Mouse (Mus musculus) intestine, postnatal 0 days (tissue): ENCODE data around the gene Klhl41. TPM values are rescaled to one million over a fixed set of nuclear protein-coding genes. Genes with fewer than 3 reads are reported as not detected.

ENCODE experiments used
- ATAC-seq: fragments of 200-750 bp; cut with Nextera tagmentation; 2 replicates; pipeline ENCODE4 v1.8.0; 2017; ENCODE audit warnings: mild to moderate bottlenecking, moderate TSS enrichment, moderate library complexity
- H3K27ac ChIP-seq: fragments of 300-500 bp; sonication (generic); 2 replicates; pipeline ENCODE4 v1.5.1; 2014; ENCODE audit warnings: mild to moderate bottlenecking, low read depth, low read length, moderate library complexity
- H3K27me3 ChIP-seq: fragments of 300-500 bp; sonication (generic); replicated peaks from 2 replicates; pipeline ENCODE4 v1.6.1; 2014; ENCODE audit warnings: low read length, mixed read lengths; ENCODE audit not compliant: control insufficient read depth, insufficient read depth
- H3K36me3 ChIP-seq: fragments of 300-500 bp; sonication (generic); 2 replicates; pipeline ENCODE4 v1.6.1; 2014; ENCODE audit warnings: mild to moderate bottlenecking, moderate library complexity; ENCODE audit not compliant: control insufficient read depth, insufficient read depth
- H3K4me1 ChIP-seq: fragments of 300-500 bp; sonication (generic); replicated peaks from 2 replicates; pipeline ENCODE4 v1.6.1; 2014; ENCODE audit warnings: antibody characterized with exemption, low read length, mixed read lengths; ENCODE audit not compliant: control insufficient read depth, insufficient read depth
- H3K4me2 ChIP-seq: fragments of 300-500 bp; sonication (generic); replicated peaks from 2 replicates; pipeline ENCODE4 v1.6.1; 2014; ENCODE audit warnings: low read depth, mild to moderate bottlenecking, moderate library complexity
- H3K4me3 ChIP-seq: fragments of 300-500 bp; sonication (generic); 2 replicates; pipeline ENCODE4 v1.5.1; 2014; ENCODE audit warnings: low read depth, low read length
- H3K9ac ChIP-seq: fragments of 300-500 bp; sonication (generic); 2 replicates; pipeline ENCODE4 v1.6.1; 2014; ENCODE audit warnings: mild to moderate bottlenecking, low read depth, low read length
- H3K9me3 ChIP-seq: fragments of 300-500 bp; sonication (generic); 2 replicates; pipeline ENCODE4 v1.6.1; 2016; ENCODE audit warnings: mixed run types; ENCODE audit not compliant: control insufficient read depth
- CTCF ChIP-seq: sonication (generic); IDR thresholded peaks from 2 replicates; pipeline ENCODE4 v1.5.1; 2016; ENCODE audit warnings: low read depth, mild to moderate bottlenecking, control low read depth, antibody characterized with exemption, moderate library complexity
- WGBS: fragments of 180-500 bp; shearing (Covaris S2); extraction: QIAGEN DNeasy Blood & Tissue Kit; methylation state at CpG from one replicate; pipeline ENCODE4 v1.1.7; 2014; 5-methylcytosine and 5-hydroxymethylcytosine counted together
- polyA plus RNA-seq: library from polyadenylated mRNA; unstranded; fragments of >200 nt; fragmentation: Nextera tagmentation; extraction: Ambion mirVana; gene quantifications from 2 replicates; pipeline ENCODE4 v1.2.1, GENCODE M21; 2015

The Klhl41 gene
- polyA plus RNA-seq, 1 experiment from 2014 or later, result 0.07 TPM

DNA sequence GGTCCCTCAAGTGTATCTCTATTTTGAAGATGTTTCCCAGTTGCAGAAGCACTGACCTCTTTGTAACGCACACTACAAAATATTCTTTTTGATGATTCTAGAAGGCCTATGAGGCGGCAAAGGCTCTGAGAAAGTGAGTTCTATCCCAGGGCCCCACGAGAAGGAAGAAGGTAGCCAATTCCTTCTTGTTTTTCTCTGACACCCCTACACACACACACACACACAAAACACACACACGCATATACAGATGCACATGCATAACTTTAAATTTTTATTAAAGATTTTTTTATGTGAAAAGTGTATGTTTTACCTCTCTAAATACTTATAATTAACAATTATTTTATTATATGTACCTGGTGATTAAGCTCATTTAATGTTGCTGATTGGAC, 43.7 kb downstream of the Klhl41 start:
- Histone ChIP-seq H3K27ac (no peak overlapping the region), H3K4me2 (peak overlapping the region; percentile 75), H3K27me3 (no peaks in the 10 kb centered on the region), H3K9ac (no peak overlapping the region), H3K36me3 (no peaks in the 10 kb centered on the region), H3K4me3 (peak overlapping the region; percentile 58), H3K9me3 (no peaks in the 10 kb centered on the region), H3K4me1 (no peaks in the 10 kb centered on the region)
- no peak for TF ChIP-seq CTCF
- WGBS, result 26% methylated on average over 4 of the region's 4 CpGs
- ATAC-seq, result no peak

DNA sequence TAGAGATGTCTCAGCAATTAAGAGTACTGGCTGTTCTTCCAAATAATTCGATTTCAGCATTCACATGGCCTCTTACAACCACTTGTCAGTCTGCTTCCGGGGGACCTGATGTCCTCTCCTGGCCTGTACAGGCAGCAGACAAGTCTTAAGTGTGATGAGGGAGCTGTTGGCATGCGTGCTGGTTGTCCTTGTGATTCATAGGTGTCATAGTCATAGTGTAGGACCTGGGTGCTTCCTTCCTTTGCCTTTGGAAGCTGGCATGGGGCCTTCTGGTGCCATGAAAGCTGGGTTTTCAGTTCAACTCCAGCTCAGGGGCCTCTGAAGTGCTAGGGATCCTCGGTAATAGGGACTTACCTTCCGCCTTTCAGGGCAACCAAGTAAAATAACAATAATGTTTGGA, 44.2 kb downstream of the Klhl41 start:
- Histone ChIP-seq H3K27ac (no peak overlapping the region), H3K4me3 (no peak overlapping the region), H3K4me1 (no peaks in the 10 kb centered on the region), H3K27me3 (no peaks in the 10 kb centered on the region), H3K9me3 (no peaks in the 10 kb centered on the region), H3K4me2 (no peak overlapping the region), H3K36me3 (no peaks in the 10 kb centered on the region), H3K9ac (no peak overlapping the region)
- no peak for ATAC-seq
- WGBS, result 78% methylated on average over 5 of the region's 5 CpGs
- no peak for TF ChIP-seq CTCF

GRCm38 (mm10) chr2:69716483-69716882, 46.6 kb downstream of the Klhl41 start:
- H3K4me1 ChIP-seq, result no peaks in the 10 kb centered on the region
- no peak overlapping the region for H3K4me3 ChIP-seq
- H3K9ac ChIP-seq, result no peak overlapping the region
- H3K36me3 ChIP-seq, result no peaks in the 10 kb centered on the region
- 62% methylated on average over 3 of the region's 3 CpGs for WGBS
- H3K27ac ChIP-seq, result no peak overlapping the region
- no peak overlapping the region for H3K4me2 ChIP-seq
- TF ChIP-seq CTCF, result no peak
- no peak for ATAC-seq
- no peaks in the 10 kb centered on the region for H3K27me3 ChIP-seq
- no peaks in the 10 kb centered on the region for H3K9me3 ChIP-seq

DNA sequence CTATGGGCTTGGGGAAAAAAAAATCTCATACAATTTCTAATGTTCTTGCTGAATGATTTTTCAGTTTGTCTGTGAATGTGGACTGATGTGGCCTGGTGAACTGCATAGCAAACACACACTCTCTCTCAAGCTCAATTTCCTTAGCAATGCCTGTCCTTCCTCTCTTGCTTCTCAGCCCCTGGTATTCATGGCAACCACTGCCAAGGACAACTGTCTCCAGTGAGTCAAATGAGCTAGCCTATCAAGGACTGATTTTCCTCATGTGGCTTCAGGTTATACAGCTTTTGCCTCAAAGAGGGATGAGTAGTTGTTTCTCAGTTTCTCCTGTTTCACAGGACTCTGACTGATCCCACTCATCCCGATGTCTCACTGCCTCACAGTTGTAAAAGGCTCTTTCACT, 49.2 kb downstream of the Klhl41 start:
- Histone ChIP-seq H3K9ac (no peak overlapping the region), H3K27ac (no peak overlapping the region), H3K4me1 (no peaks in the 10 kb centered on the region), H3K4me3 (no peak overlapping the region), H3K4me2 (no peak overlapping the region), H3K36me3 (no peaks in the 10 kb centered on the region), H3K27me3 (no peaks in the 10 kb centered on the region), H3K9me3 (no peaks in the 10 kb centered on the region)
- 87% methylated on average over 1 of the region's 1 CpGs for WGBS
- no peak for ATAC-seq
- no peak for TF ChIP-seq CTCF

- no peak for TF ChIP-seq CTCF
- Histone ChIP-seq H3K27ac (peak within 1 kb of the TSS; percentile 88), H3K9me3 (no peaks in the 10 kb centered on the region), H3K4me2 (peak within 1 kb of the TSS; percentile 76), H3K4me3 (peak within 1 kb of the TSS; percentile 85), H3K4me1 (no peaks in the 10 kb centered on the region), H3K9ac (peak within 1 kb of the TSS; percentile 86), H3K27me3 (no peaks in the 10 kb centered on the region), H3K36me3 (no peaks in the 10 kb centered on the region)
- WGBS, result 5% methylated on average over 12 of the region's 12 CpGs
- ATAC-seq, result peak; percentile 16; the same call in 1 of the 2 replicates
Observed at GRCm38 (mm10) chr2:69722273-69722649, 52.3 kb downstream of the Klhl41 start, which contains the start of gene Ppig. Gene Ppig, plus strand, starts transcription at chr2:69722545.

DNA sequence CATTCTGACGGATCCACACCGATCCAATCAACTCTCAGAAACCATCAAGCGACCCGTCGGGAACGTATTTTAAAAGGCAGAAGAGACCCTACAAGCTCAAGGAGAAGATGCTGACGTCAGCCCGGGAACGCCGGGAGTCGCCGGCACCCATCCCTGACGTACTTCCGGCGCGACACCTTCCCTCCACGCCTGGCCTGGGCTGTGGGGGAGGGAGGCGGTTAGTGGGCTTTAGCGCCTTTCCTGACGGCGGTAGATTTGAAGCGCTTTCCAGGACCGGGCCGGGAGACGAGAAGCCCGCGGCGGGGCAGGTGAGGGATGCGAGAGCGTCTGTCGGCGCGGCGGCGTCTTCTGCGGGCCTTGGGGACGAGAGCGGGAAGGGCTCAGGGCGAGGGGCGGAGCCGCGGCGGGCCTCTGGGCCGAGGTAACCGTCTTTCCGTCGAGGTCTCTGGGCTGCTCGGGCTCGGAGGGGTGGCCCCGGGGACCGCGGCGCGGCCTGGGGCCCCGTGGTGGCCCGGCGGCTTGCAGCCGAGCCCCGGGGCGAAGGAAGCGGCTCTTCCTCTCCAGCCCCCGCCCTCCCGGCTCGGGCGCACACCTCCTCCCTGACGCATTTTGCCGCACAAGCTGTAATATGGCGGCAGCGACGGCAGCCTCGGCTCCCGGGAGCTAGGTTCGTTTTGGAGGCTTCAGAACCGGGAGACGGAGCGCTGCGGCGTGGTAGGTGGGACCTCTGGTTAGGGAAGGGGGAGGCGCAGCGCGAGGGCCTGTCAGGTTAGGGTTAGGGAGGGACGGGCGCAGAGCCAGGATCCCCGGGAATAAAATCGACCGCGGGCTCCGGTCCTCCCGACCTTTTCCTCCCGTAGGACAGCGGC, 53.0 kb downstream of the Klhl41 start:
- no peak for TF ChIP-seq CTCF
- no peaks in the 10 kb centered on the region for H3K9me3 ChIP-seq
- WGBS, result under 1% methylated on average over 89 of the region's 91 CpGs
- peak overlapping the region; percentile 88 for H3K27ac ChIP-seq
- H3K36me3 ChIP-seq, result no peaks in the 10 kb centered on the region
- peak overlapping the region; percentile 86 for H3K9ac ChIP-seq
- H3K4me1 ChIP-seq, result no peaks in the 10 kb centered on the region
- peak overlapping the region; percentile 85 for H3K4me3 ChIP-seq
- ATAC-seq, result peak; percentile 95
- H3K4me2 ChIP-seq, result peak overlapping the region; percentile 76
- no peaks in the 10 kb centered on the region for H3K27me3 ChIP-seq
